Mouse (Mus musculus) lung, postnatal 25 days (tissue): ENCODE measurements at regions not wholly inside any gene's neighbourhood (a gene's known extent, or its start where the extent isn't known, plus 50 kb on each side); places are given as distances from the start of the nearest gene placed in this dataset.

Source experiments
- DNase-seq: peaks from one replicate; pipeline ENCODE4 v3.0.0; 2022; ENCODE audit warnings: low spot score

- no peak for DNase-seq
Observed at GRCm38 (mm10) chr13:31166286-31166685, 192.3 kb downstream of the Gm5447 start.

- DNase-seq, result no peak
Observed at GRCm38 (mm10) chr13:31168854-31169253, 194.8 kb downstream of the Gm5447 start.

GRCm38 (mm10) chr13:31171751-31172150, 197.7 kb downstream of the Gm5447 start:
- no peak for DNase-seq

GRCm38 (mm10) chr13:31172580-31172979, 198.6 kb downstream of the Gm5447 start:
- DNase-seq, result no peak

GRCm38 (mm10) chr13:31177999-31178783, 204.2 kb downstream of the Gm5447 start:
- DNase-seq, result no peak

GRCm38 (mm10) chr13:31178964-31179363, 205.0 kb downstream of the Gm5447 start:
- DNase-seq, result no peak

GRCm38 (mm10) chr13:31179407-31180001, 205.5 kb downstream of the Gm5447 start:
- DNase-seq, result peak; percentile 14

- no peak for DNase-seq
Observed at GRCm38 (mm10) chr13:31181530-31181929, 207.5 kb downstream of the Gm5447 start.

- peak; percentile 34 for DNase-seq
Observed at GRCm38 (mm10) chr13:31184845-31185834, 211.1 kb downstream of the Gm5447 start.

- DNase-seq, result no peak
Observed at GRCm38 (mm10) chr13:31186805-31187589, 213.0 kb downstream of the Gm5447 start.

- DNase-seq, result no peak
Observed at GRCm38 (mm10) chr13:31189116-31189515, 215.1 kb downstream of the Gm5447 start.

- DNase-seq, result no peak
Observed at GRCm38 (mm10) chr13:31190036-31190435, 216.0 kb downstream of the Gm5447 start.

GRCm38 (mm10) chr13:31191344-31192139, 217.5 kb downstream of the Gm5447 start:
- no peak for DNase-seq

GRCm38 (mm10) chr13:31194971-31195370, 221.0 kb downstream of the Gm5447 start:
- no peak for DNase-seq

GRCm38 (mm10) chr13:31196546-31196945, 222.5 kb downstream of the Gm5447 start:
- no peak for DNase-seq

GRCm38 (mm10) chr13:31197593-31197992, 223.6 kb downstream of the Gm5447 start:
- no peak for DNase-seq

GRCm38 (mm10) chr13:31199384-31199783, 225.4 kb downstream of the Gm5447 start:
- no peak for DNase-seq

GRCm38 (mm10) chr13:31204068-31204467, 230.1 kb downstream of the Gm5447 start:
- peak; percentile 17 for DNase-seq

GRCm38 (mm10) chr13:31206381-31206780, 232.4 kb downstream of the Gm5447 start:
- no peak for DNase-seq

GRCm38 (mm10) chr13:31207709-31208108, 233.7 kb downstream of the Gm5447 start:
- peak; percentile 77 for DNase-seq

GRCm38 (mm10) chr13:31223016-31223415, 249.0 kb downstream of the Gm5447 start:
- no peak for DNase-seq
